Mouse (Mus musculus) embryonic facial prominence, embryonic 15.5 days (tissue): ENCODE measurements around the gene Gm21836. TPM values are rescaled to one million over a fixed set of nuclear protein-coding genes. Genes with fewer than 3 reads are reported as not detected.
A peak's percentile ranks its signal among the peaks of the same experiment; 100 is the strongest.
"Not testable (repeated sequence)": the region's sequence is repeated elsewhere in the genome, so short reads cannot be mapped to it uniquely, and the experiment has no call there.

Experiments used
- ATAC-seq: fragments of 200-750 bp; cut with Nextera tagmentation; 2 replicates; pipeline ENCODE4 v1.8.0; 2017; ENCODE audit warnings: low read depth, moderate TSS enrichment; ENCODE audit not compliant: insufficient number of reproducible peaks, low FRiP score, low TSS enrichment
- H3K27ac ChIP-seq: fragments of 300-500 bp; sonication (generic); replicated peaks from 2 replicates; pipeline ENCODE4 v1.5.1; 2015; ENCODE audit warnings: mild to moderate bottlenecking, inconsistent platforms
- H3K27me3 ChIP-seq: fragments of 300-500 bp; sonication (generic); 2 replicates; pipeline ENCODE4 v1.6.1; 2015; ENCODE audit warnings: inconsistent platforms
- H3K36me3 ChIP-seq: fragments of 300-500 bp; sonication (generic); 2 replicates; pipeline ENCODE4 v1.6.1; 2015; ENCODE audit warnings: mild to moderate bottlenecking, inconsistent platforms
- H3K4me1 ChIP-seq: fragments of 300-500 bp; sonication (generic); 2 replicates; pipeline ENCODE4 v1.6.1; 2015; ENCODE audit warnings: inconsistent platforms
- H3K4me2 ChIP-seq: fragments of 300-500 bp; sonication (generic); replicated peaks from 2 replicates; pipeline ENCODE4 v1.6.1; 2015; ENCODE audit warnings: mild to moderate bottlenecking, inconsistent platforms
- H3K4me3 ChIP-seq: fragments of 300-500 bp; sonication (generic); replicated peaks from 2 replicates; pipeline ENCODE4 v1.5.1; 2015; ENCODE audit warnings: mild to moderate bottlenecking, inconsistent platforms
- H3K9ac ChIP-seq: fragments of 300-500 bp; sonication (generic); 2 replicates; pipeline ENCODE4 v1.6.1; 2015; ENCODE audit warnings: inconsistent platforms
- H3K9me3 ChIP-seq: fragments of 300-500 bp; sonication (generic); replicated peaks from 2 replicates; pipeline ENCODE4 v1.6.1; 2016; ENCODE audit warnings: inconsistent platforms
- WGBS: fragments of 180-500 bp; shearing (Covaris S2); methylation state at CpG from one replicate; pipeline ENCODE4 v1.1.7; 2015; 5-methylcytosine and 5-hydroxymethylcytosine counted together
- polyA plus RNA-seq: library from polyadenylated mRNA; unstranded; fragments of >200 nt; fragmentation: Nextera tagmentation; extraction: Ambion mirVana; gene quantifications from 2 replicates; pipeline ENCODE4 v1.2.1, GENCODE M21; 2015

Gm21836 gene
- not detected in 2 replicates for polyA plus RNA-seq

- not testable (repeated sequence) for ATAC-seq, H3K4me3 ChIP-seq, H3K4me1 ChIP-seq, H3K36me3 ChIP-seq, H3K9ac ChIP-seq, H3K9me3 ChIP-seq, H3K27ac ChIP-seq, H3K4me2 ChIP-seq, H3K27me3 ChIP-seq
- 78% methylated on average over 2 of the region's 2 CpGs for WGBS
Observed at GRCm38 (mm10) chr9:124493693-124494092, at the start of gene Gm21836. Gm21836 (minus strand) TSS chr9:124493793.

- not testable (repeated sequence) for H3K4me3 ChIP-seq, H3K9me3 ChIP-seq, H3K27me3 ChIP-seq, ATAC-seq, H3K27ac ChIP-seq, H3K9ac ChIP-seq, H3K4me1 ChIP-seq, H3K4me2 ChIP-seq
- WGBS, result 56% methylated on average over 13 of the region's 15 CpGs
- H3K36me3 ChIP-seq, result peaks cover 12% of the 10 kb centered on the region
Observed at GRCm38 (mm10) chr9:124480361-124480980, 13.1 kb downstream of the Gm21836 start.

- Histone ChIP-seq H3K4me1 (no peaks in the 10 kb centered on the region), H3K4me2 (no peak overlapping the region), H3K4me3 (no peak overlapping the region), H3K27me3 (no peaks in the 10 kb centered on the region), H3K27ac (no peak overlapping the region), H3K36me3 (peaks cover 12% of the 10 kb centered on the region), H3K9me3 (peaks cover 9% of the 10 kb centered on the region; the same call in 1 of the 2 replicates), H3K9ac (no peak overlapping the region)
- ATAC-seq, result no peak
- WGBS, result 77% methylated on average over 3 of the region's 3 CpGs
Observed at GRCm38 (mm10) chr9:124478081-124478480, 15.5 kb downstream of the Gm21836 start.

- Histone ChIP-seq H3K4me1 (no peaks in the 10 kb centered on the region), H3K27ac (no peak within 1 kb of the TSS; the same call in 1 of the 2 replicates), H3K4me2 (no peak within 1 kb of the TSS), H3K9ac (no peak within 1 kb of the TSS), H3K9me3 (peaks cover 9% of the 10 kb centered on the region; the same call in 1 of the 2 replicates), H3K4me3 (no peak within 1 kb of the TSS), H3K36me3 (peaks cover 12% of the 10 kb centered on the region), H3K27me3 (no peaks in the 10 kb centered on the region)
- 96% methylated on average over 22 of the region's 22 CpGs for WGBS
- ATAC-seq, result peak; percentile 60; the same call in 1 of the 2 replicates
Observed at GRCm38 (mm10) chr9:124476096-124476902, 17.3 kb downstream of the Gm21836 start, which contains the start of gene Ppp2r3d. Ppp2r3d (minus strand) TSS chr9:124476898.

- no peak overlapping the region for H3K9ac ChIP-seq
- H3K27me3 ChIP-seq, result no peaks in the 10 kb centered on the region
- H3K4me2 ChIP-seq, result no peak overlapping the region
- H3K36me3 ChIP-seq, result peaks cover 12% of the 10 kb centered on the region
- H3K4me1 ChIP-seq, result no peaks in the 10 kb centered on the region
- ATAC-seq, result no peak
- H3K27ac ChIP-seq, result no peak overlapping the region
- WGBS, result 88% methylated on average over 15 of the region's 15 CpGs
- H3K4me3 ChIP-seq, result no peak overlapping the region
- H3K9me3 ChIP-seq, result peaks cover 9% of the 10 kb centered on the region; the same call in 1 of the 2 replicates
Observed at GRCm38 (mm10) chr9:124475689-124476088, 17.9 kb downstream of the Gm21836 start.

GRCm38 (mm10) chr9:124456572-124456971 lies 37.0 kb downstream of the Gm21836 start:
- no peak for ATAC-seq
- Histone ChIP-seq H3K9ac (no peak overlapping the region), H3K4me2 (no peak overlapping the region), H3K4me3 (no peak overlapping the region), H3K36me3 (no peaks in the 10 kb centered on the region), H3K27ac (no peak overlapping the region), H3K4me1 (no peaks in the 10 kb centered on the region), H3K9me3 (no peaks in the 10 kb centered on the region), H3K27me3 (no peaks in the 10 kb centered on the region)
- 2% methylated on average over 1 of the region's 1 CpGs for WGBS

Other genes starting within 250 kb of the Gm21836 start
- 9.7 and 10.0 TPM in 2 replicates for gene 2010315B03Rik, start 181.1 kb downstream of the Gm21836 start, polyA plus RNA-seq
- 144 and 153 TPM in 2 replicates for gene Ppp2r3d, start 16.9 kb downstream of the Gm21836 start, polyA plus RNA-seq